In the genomic region with DNA sequence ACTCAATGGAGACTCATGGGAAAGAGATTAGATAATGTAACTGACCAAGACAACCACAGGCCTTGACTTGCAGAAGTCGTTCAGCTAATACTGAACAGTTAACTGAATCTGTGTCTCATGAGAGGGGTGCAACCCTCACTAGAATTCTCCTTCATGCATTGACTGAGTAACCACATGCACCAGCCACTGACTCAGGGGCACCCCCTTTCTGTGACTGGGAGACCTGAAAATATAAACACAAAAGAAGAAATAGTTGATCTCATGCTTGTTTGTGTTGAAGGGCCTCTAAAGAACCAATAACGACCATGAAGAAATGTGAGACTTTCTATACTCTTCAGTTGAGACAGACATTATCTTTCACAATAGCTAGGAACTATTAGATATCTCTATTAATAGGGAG, we compare ENCODE assay signal across 21 mouse cellular contexts. TPM values are rescaled to one million over a fixed set of nuclear protein-coding genes. Genes with fewer than 3 reads are reported as not detected.
DNase-seq lines count a peak whose midpoint lies in the region; ATAC-seq and TF ChIP-seq lines count a peak whose summit lies in the region.
"Had no signal": no experiment of that assay in that cellular context is flagged by ENCODE, and none has a peak within 500 bp of the region (broad histone marks: within the 10 kb centered on the region; RNA-seq: fewer than 3 reads in every experiment).

No protein-coding gene starts in this region.

- DNase-seq in forebrain, postnatal 0 days = no peak
- no peak for DNase-seq in forebrain, embryonic 14.5 days (ENCODE audit: low spot score)
- DNase-seq in lung, postnatal 0 days (ENCODE audit: low spot score) = no peak
- no peak for DNase-seq in lung, postnatal 36 days
- DNase-seq in brain, embryonic 14.5 days (ENCODE audit: low read depth) = no peak
- DNase-seq in thymus, postnatal 0 days (ENCODE audit: low spot score) = no peak
- DNase-seq: adrenal gland, adult 8-10 months; adrenal gland, postnatal 36 days; cerebellum, adult 11 months; cerebellum, adult 9-10 months; cerebellum, postnatal 36 days; gastrocnemius, postnatal 10 days; heart, postnatal 10 days had no signal

- no peak overlapping the region for H3K27ac ChIP-seq in forebrain, postnatal 0 days (ENCODE audit: low read depth, low read length)
- H3K27ac ChIP-seq in forebrain, embryonic 14.5 days (ENCODE audit: low read depth, low read length) = no peak overlapping the region
- no peak overlapping the region for H3K27ac ChIP-seq in intestine, postnatal 0 days (ENCODE audit: low read depth, low read length)
- no peak overlapping the region for H3K27ac ChIP-seq in intestine, embryonic 16.5 days (ENCODE audit: low read length)
- no peak overlapping the region for H3K27ac ChIP-seq in lung, postnatal 0 days (ENCODE audit: low read length)
- H3K27ac ChIP-seq: embryonic facial prominence, embryonic 10.5 days; forebrain, embryonic 13.5 days; heart, embryonic 13.5 days; hindbrain, embryonic 13.5 days; intestine, embryonic 15.5 days had no signal

- H3K4me1 ChIP-seq in forebrain, postnatal 0 days (ENCODE audit: insufficient read depth) = no peaks in the 10 kb centered on the region
- no peaks in the 10 kb centered on the region for H3K4me1 ChIP-seq in forebrain, embryonic 14.5 days (ENCODE audit: control insufficient read depth, insufficient read depth, low read length)
- H3K4me1 ChIP-seq in intestine, postnatal 0 days (replicated peaks; ENCODE audit: control insufficient read depth, insufficient read depth, low read length) = no peaks in the 10 kb centered on the region
- no peaks in the 10 kb centered on the region for H3K4me1 ChIP-seq in intestine, embryonic 16.5 days (ENCODE audit: control insufficient read depth, insufficient read depth, low read length)
- H3K4me1 ChIP-seq in lung, postnatal 0 days (ENCODE audit: insufficient read depth, low read depth, low read length) = no peaks in the 10 kb centered on the region
- H3K4me1 ChIP-seq: embryonic facial prominence, embryonic 10.5 days; forebrain, embryonic 13.5 days; heart, embryonic 13.5 days; hindbrain, embryonic 13.5 days; intestine, embryonic 15.5 days had no signal

- WGBS in forebrain, postnatal 0 days = 45% methylated on average over 2 of the region's 2 CpGs
- 48% methylated on average over 2 of the region's 2 CpGs for WGBS in forebrain, embryonic 14.5 days
- WGBS in intestine, postnatal 0 days = 57% methylated on average over 2 of the region's 2 CpGs
- 56% methylated on average over 2 of the region's 2 CpGs for WGBS in intestine, embryonic 16.5 days
- 45% methylated on average over 2 of the region's 2 CpGs for WGBS in lung, postnatal 0 days

- no peaks in the 10 kb centered on the region for H3K36me3 ChIP-seq in forebrain, postnatal 0 days (ENCODE audit: insufficient read depth)
- H3K36me3 ChIP-seq in forebrain, embryonic 14.5 days (ENCODE audit: control insufficient read depth, insufficient read depth, low read length) = no peaks in the 10 kb centered on the region
- H3K36me3 ChIP-seq in intestine, postnatal 0 days (ENCODE audit: control insufficient read depth, insufficient read depth) = no peaks in the 10 kb centered on the region
- H3K36me3 ChIP-seq in intestine, embryonic 16.5 days (ENCODE audit: control insufficient read depth, insufficient read depth, low read length) = no peaks in the 10 kb centered on the region
- no peaks in the 10 kb centered on the region for H3K36me3 ChIP-seq in lung, postnatal 0 days (ENCODE audit: insufficient read depth, low read length)
- H3K36me3 ChIP-seq: embryonic facial prominence, embryonic 10.5 days; heart, embryonic 13.5 days; hindbrain, embryonic 13.5 days; intestine, embryonic 15.5 days had no signal

- ATAC-seq in forebrain, postnatal 0 days = no peak
- ATAC-seq in forebrain, embryonic 14.5 days = no peak
- ATAC-seq in intestine, postnatal 0 days = no peak
- ATAC-seq in intestine, embryonic 16.5 days = no peak
- no peak for ATAC-seq in lung, postnatal 0 days
- ATAC-seq: forebrain, embryonic 13.5 days; intestine, embryonic 15.5 days had no signal

- TF ChIP-seq CTCF in forebrain, postnatal 0 days (IDR thresholded peaks at IDR 0.05; ENCODE audit: low read depth) = peak; percentile 20
- 0 out of 2 replicates have a peak, but pooled peaks have one; percentile 8 for TF ChIP-seq CTCF in intestine, postnatal 0 days (IDR thresholded peaks at IDR 0.05; ENCODE audit: low read depth)
- TF ChIP-seq CTCF in lung, postnatal 0 days (IDR thresholded peaks at IDR 0.05) = 0 out of 2 replicates have a peak, but pooled peaks have one; percentile 3
- TF ChIP-seq CTCF in brain, embryonic 14.5 days (IDR thresholded peaks at IDR 0.05; ENCODE audit: borderline replicate concordance, extremely low read depth, insufficient read depth, insufficient read length) = peak; percentile 2; the same call in 1 of the 2 replicates

- no peak overlapping the region for H3K9ac ChIP-seq in forebrain, postnatal 0 days
- no peak overlapping the region for H3K9ac ChIP-seq in forebrain, embryonic 14.5 days (ENCODE audit: low read length)
- no peak overlapping the region for H3K9ac ChIP-seq in intestine, postnatal 0 days (ENCODE audit: low read depth, low read length)
- no peak overlapping the region for H3K9ac ChIP-seq in intestine, embryonic 16.5 days (ENCODE audit: low read depth, low read length)
- no peak overlapping the region for H3K9ac ChIP-seq in lung, postnatal 0 days (replicated peaks; ENCODE audit: low read depth)
- H3K9ac ChIP-seq: forebrain, embryonic 13.5 days; heart, embryonic 13.5 days; hindbrain, embryonic 13.5 days; intestine, embryonic 15.5 days had no signal

- H3K4me2 ChIP-seq in forebrain, postnatal 0 days (ENCODE audit: low read depth) = no peak overlapping the region
- no peak overlapping the region for H3K4me2 ChIP-seq in forebrain, embryonic 14.5 days (ENCODE audit: low read length)
- no peak overlapping the region for H3K4me2 ChIP-seq in intestine, postnatal 0 days (replicated peaks; ENCODE audit: low read depth)
- no peak overlapping the region for H3K4me2 ChIP-seq in intestine, embryonic 16.5 days (ENCODE audit: low read depth, low read length)
- H3K4me2 ChIP-seq in lung, postnatal 0 days (replicated peaks; ENCODE audit: low read depth, low read length) = no peak overlapping the region
- H3K4me2 ChIP-seq: forebrain, embryonic 13.5 days; heart, embryonic 13.5 days; hindbrain, embryonic 13.5 days; intestine, embryonic 15.5 days had no signal

- 0 out of 2 replicates have a peak, but pooled peaks cover under 1% of the 10 kb centered on the region for H3K9me3 ChIP-seq in forebrain, postnatal 0 days (ENCODE audit: low read length)
- H3K9me3 ChIP-seq in forebrain, embryonic 14.5 days (replicated peaks; ENCODE audit: control insufficient read depth, low read length) = no peaks in the 10 kb centered on the region
- H3K9me3 ChIP-seq in intestine, postnatal 0 days (ENCODE audit: control insufficient read depth) = no peaks in the 10 kb centered on the region
- no peaks in the 10 kb centered on the region for H3K9me3 ChIP-seq in intestine, embryonic 16.5 days (ENCODE audit: control insufficient read depth, low read length)
- H3K9me3 ChIP-seq in lung, postnatal 0 days (ENCODE audit: low read length) = no peaks in the 10 kb centered on the region
- H3K9me3 ChIP-seq: embryonic facial prominence, embryonic 10.5 days; forebrain, embryonic 13.5 days; heart, embryonic 13.5 days; intestine, embryonic 15.5 days had no signal

- H3K4me3 ChIP-seq in forebrain, postnatal 0 days (ENCODE audit: low read depth, low read length) = no peak overlapping the region
- no peak overlapping the region for H3K4me3 ChIP-seq in forebrain, embryonic 14.5 days (ENCODE audit: low read depth, low read length)
- no peak overlapping the region for H3K4me3 ChIP-seq in intestine, postnatal 0 days (ENCODE audit: low read depth, low read length)
- no peak overlapping the region for H3K4me3 ChIP-seq in intestine, embryonic 16.5 days (ENCODE audit: low read length)
- H3K4me3 ChIP-seq in lung, postnatal 0 days (ENCODE audit: low read depth, low read length) = no peak overlapping the region
- H3K4me3 ChIP-seq: embryonic facial prominence, embryonic 10.5 days; forebrain, embryonic 13.5 days; heart, embryonic 13.5 days; hindbrain, embryonic 13.5 days; intestine, embryonic 15.5 days had no signal

- H3K27me3 ChIP-seq in forebrain, postnatal 0 days (ENCODE audit: insufficient read depth, low read length) = no peaks in the 10 kb centered on the region
- H3K27me3 ChIP-seq in forebrain, embryonic 14.5 days (replicated peaks; ENCODE audit: control insufficient read depth, insufficient read depth, low read length) = no peaks in the 10 kb centered on the region
- no peaks in the 10 kb centered on the region for H3K27me3 ChIP-seq in intestine, postnatal 0 days (replicated peaks; ENCODE audit: control insufficient read depth, insufficient read depth, low read length)
- no peaks in the 10 kb centered on the region for H3K27me3 ChIP-seq in intestine, embryonic 16.5 days (replicated peaks; ENCODE audit: control insufficient read depth, insufficient read depth, low read length)
- H3K27me3 ChIP-seq in lung, postnatal 0 days (replicated peaks; ENCODE audit: insufficient read depth, low read length) = no peaks in the 10 kb centered on the region
- H3K27me3 ChIP-seq: forebrain, embryonic 13.5 days; heart, embryonic 13.5 days; hindbrain, embryonic 13.5 days; intestine, embryonic 15.5 days had no signal

- TF ChIP-seq EP300 in lung, postnatal 0 days (IDR thresholded peaks at IDR 0.05) = no peak

- no peak for TF ChIP-seq POLR2A in brain, embryonic 14.5 days (IDR thresholded peaks at IDR 0.05; ENCODE audit: borderline replicate concordance, extremely low read depth, insufficient read depth, insufficient read length, poor library complexity, severe bottlenecking)

RNA-seq across cellular contexts. Expression of a gene that starts 10.9 kb away (rescaled TPM):
- total RNA-seq in forebrain, postnatal 0 days (2014; rRNA removed) = 36.2 and 41.5 TPM in 2 replicates
- 74.6 and 89.2 TPM in 2 replicates for polyA plus RNA-seq in forebrain, postnatal 0 days (2015; fragmentation: Nextera tagmentation; extraction: Ambion mirVana)
- 61.3 and 85.6 TPM in 2 replicates for polyA plus RNA-seq in forebrain, embryonic 14.5 days (2014; fragmentation: Nextera tagmentation; extraction: Ambion mirVana)
- 3.2 and 3.7 TPM in 2 replicates for polyA plus RNA-seq in intestine, postnatal 0 days (2015; fragmentation: Nextera tagmentation; extraction: Ambion mirVana)
- 5.3 and 5.4 TPM in 2 replicates for polyA plus RNA-seq in intestine, embryonic 16.5 days (2015; fragmentation: Nextera tagmentation; extraction: Ambion mirVana)
- 0.66 and 1.0 TPM in 2 replicates for polyA plus RNA-seq in lung, postnatal 0 days (2015; fragmentation: Nextera tagmentation; extraction: Ambion mirVana)
- 37.3 and 65.9 TPM in 2 replicates for polyA plus RNA-seq in brain, embryonic 14.5 days (2012; rRNA removed)
- polyA plus RNA-seq in thymus, postnatal 0 days (2015; fragmentation: Nextera tagmentation; extraction: Ambion mirVana) = 0.60 and 1.0 TPM in 2 replicates
- total RNA-seq: hematopoietic stem cell, adult 5-6 weeks had no signal
